Mouse (Mus musculus) intestine, postnatal 0 days (tissue): ENCODE measurements around the gene Zdhhc19. TPM values are rescaled to one million over a fixed set of nuclear protein-coding genes. Genes with fewer than 3 reads are reported as not detected.

Experiments
- ATAC-seq: fragments of 200-750 bp; cut with Nextera tagmentation; 2 replicates; pipeline ENCODE4 v1.8.0; 2017; ENCODE audit warnings: mild to moderate bottlenecking, moderate TSS enrichment, moderate library complexity
- H3K27ac ChIP-seq: fragments of 300-500 bp; sonication (generic); 2 replicates; pipeline ENCODE4 v1.5.1; 2014; ENCODE audit warnings: mild to moderate bottlenecking, low read depth, low read length, moderate library complexity
- H3K27me3 ChIP-seq: fragments of 300-500 bp; sonication (generic); replicated peaks from 2 replicates; pipeline ENCODE4 v1.6.1; 2014; ENCODE audit warnings: low read length, mixed read lengths; ENCODE audit not compliant: control insufficient read depth, insufficient read depth
- H3K36me3 ChIP-seq: fragments of 300-500 bp; sonication (generic); 2 replicates; pipeline ENCODE4 v1.6.1; 2014; ENCODE audit warnings: mild to moderate bottlenecking, moderate library complexity; ENCODE audit not compliant: control insufficient read depth, insufficient read depth
- H3K4me1 ChIP-seq: fragments of 300-500 bp; sonication (generic); replicated peaks from 2 replicates; pipeline ENCODE4 v1.6.1; 2014; ENCODE audit warnings: antibody characterized with exemption, low read length, mixed read lengths; ENCODE audit not compliant: control insufficient read depth, insufficient read depth
- H3K4me2 ChIP-seq: fragments of 300-500 bp; sonication (generic); replicated peaks from 2 replicates; pipeline ENCODE4 v1.6.1; 2014; ENCODE audit warnings: low read depth, mild to moderate bottlenecking, moderate library complexity
- H3K4me3 ChIP-seq: fragments of 300-500 bp; sonication (generic); 2 replicates; pipeline ENCODE4 v1.5.1; 2014; ENCODE audit warnings: low read depth, low read length
- H3K9ac ChIP-seq: fragments of 300-500 bp; sonication (generic); 2 replicates; pipeline ENCODE4 v1.6.1; 2014; ENCODE audit warnings: mild to moderate bottlenecking, low read depth, low read length
- H3K9me3 ChIP-seq: fragments of 300-500 bp; sonication (generic); 2 replicates; pipeline ENCODE4 v1.6.1; 2016; ENCODE audit warnings: mixed run types; ENCODE audit not compliant: control insufficient read depth
- CTCF ChIP-seq: sonication (generic); IDR thresholded peaks from 2 replicates; pipeline ENCODE4 v1.5.1; 2016; ENCODE audit warnings: low read depth, mild to moderate bottlenecking, control low read depth, antibody characterized with exemption, moderate library complexity
- WGBS: fragments of 180-500 bp; shearing (Covaris S2); extraction: QIAGEN DNeasy Blood & Tissue Kit; methylation state at CpG from one replicate; pipeline ENCODE4 v1.1.7; 2014; 5-methylcytosine and 5-hydroxymethylcytosine counted together
- polyA plus RNA-seq: library from polyadenylated mRNA; unstranded; fragments of >200 nt; fragmentation: Nextera tagmentation; extraction: Ambion mirVana; gene quantifications from 2 replicates; pipeline ENCODE4 v1.2.1, GENCODE M21; 2015

Zdhhc19 gene
- polyA plus RNA-seq, 1 experiment from 2014 or later = 3.8 TPM

DNA sequence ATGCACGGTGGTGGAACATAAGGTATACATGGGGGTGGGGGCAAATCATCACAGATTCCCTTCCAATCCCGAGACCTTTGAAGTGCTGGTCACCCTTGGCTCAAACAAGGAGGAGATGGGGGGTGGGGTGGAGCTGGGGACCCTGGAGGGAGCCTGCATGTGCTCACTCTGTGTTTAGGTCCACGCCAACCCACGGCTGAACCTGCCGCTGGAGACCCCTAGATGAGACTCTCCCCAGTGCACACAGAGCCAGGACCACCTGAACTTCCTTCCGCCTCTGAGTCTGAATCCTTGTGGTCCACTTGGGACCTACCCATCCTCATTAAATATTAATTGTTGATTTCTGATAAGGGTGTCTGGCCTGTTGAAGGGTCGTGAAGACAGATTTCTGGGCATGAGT, 10.8 kb downstream of the Zdhhc19 start:
- ATAC-seq = no peak
- WGBS = 84% methylated on average over 7 of the region's 7 CpGs
- H3K4me2 ChIP-seq = no peak overlapping the region

DNA sequence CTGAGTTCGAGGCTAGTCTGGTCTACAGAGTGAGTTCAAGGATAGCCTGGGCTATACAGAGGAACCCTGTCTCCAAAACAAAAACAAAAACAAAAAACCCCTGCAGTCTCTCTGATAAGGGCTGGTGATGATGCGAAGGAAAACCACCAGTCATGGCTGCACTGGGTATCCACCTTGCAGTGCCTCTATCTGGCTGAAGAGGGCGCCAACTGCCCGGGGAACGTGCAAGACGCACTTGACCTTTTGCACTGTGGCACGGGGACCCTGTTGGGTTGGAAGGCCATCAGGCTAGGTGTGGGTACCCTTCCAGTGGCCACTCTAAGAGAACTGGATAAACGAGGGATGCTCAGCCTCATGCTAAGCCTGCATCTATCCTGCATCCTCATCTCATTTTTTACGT, 11.3 kb downstream of the Zdhhc19 start:
- H3K4me3 ChIP-seq = no peak overlapping the region
- H3K27me3 ChIP-seq = no peaks in the 10 kb centered on the region
- H3K4me2 ChIP-seq = no peak overlapping the region
- no peak overlapping the region for H3K9ac ChIP-seq
- WGBS = 21% methylated on average over 9 of the region's 9 CpGs
- no peak for ATAC-seq
- peak; percentile 91 for TF ChIP-seq CTCF
- H3K27ac ChIP-seq = no peak overlapping the region
- no peaks in the 10 kb centered on the region for H3K9me3 ChIP-seq
- no peaks in the 10 kb centered on the region for H3K36me3 ChIP-seq
- peaks cover 18% of the 10 kb centered on the region; the same call in 1 of the 2 replicates for H3K4me1 ChIP-seq

More for the DNA sequence above, 10.8 kb downstream of the Zdhhc19 start:
- H3K9me3 ChIP-seq = no peaks in the 10 kb centered on the region
- peaks cover 18% of the 10 kb centered on the region; the same call in 1 of the 2 replicates for H3K4me1 ChIP-seq
- H3K4me3 ChIP-seq = no peak overlapping the region
- H3K27ac ChIP-seq = no peak overlapping the region
- no peaks in the 10 kb centered on the region for H3K27me3 ChIP-seq
- no peaks in the 10 kb centered on the region for H3K36me3 ChIP-seq
- no peak overlapping the region for H3K9ac ChIP-seq
- no peak for TF ChIP-seq CTCF

DNA sequence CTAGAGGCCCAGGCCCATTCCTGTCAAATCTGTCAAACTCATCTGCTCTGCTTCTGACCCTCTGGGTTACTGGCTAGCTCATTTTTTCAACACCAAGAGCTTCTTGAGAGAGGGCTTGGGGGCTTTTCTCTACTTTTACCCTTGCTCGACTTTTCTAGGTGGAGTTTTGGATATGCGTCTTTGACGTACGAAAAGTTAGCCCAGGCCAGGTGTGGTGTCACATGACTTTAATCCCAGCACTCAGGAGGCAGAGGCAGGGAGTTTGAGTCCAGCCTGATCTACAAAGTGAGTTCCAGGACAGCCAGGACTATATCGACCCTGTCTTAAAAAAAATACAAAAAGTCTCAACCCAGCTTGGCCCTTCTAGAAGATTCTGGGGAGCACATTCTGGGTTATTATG, 12.0 kb downstream of the Zdhhc19 start:
- no peak for ATAC-seq
- TF ChIP-seq CTCF = no peak
- Histone ChIP-seq H3K27ac (no peak overlapping the region), H3K36me3 (no peaks in the 10 kb centered on the region), H3K4me3 (no peak overlapping the region), H3K4me1 (peaks cover 19% of the 10 kb centered on the region; the same call in 1 of the 2 replicates), H3K9ac (no peak overlapping the region), H3K9me3 (no peaks in the 10 kb centered on the region), H3K4me2 (no peak overlapping the region), H3K27me3 (no peaks in the 10 kb centered on the region)
- 46% methylated on average over 5 of the region's 5 CpGs for WGBS

DNA sequence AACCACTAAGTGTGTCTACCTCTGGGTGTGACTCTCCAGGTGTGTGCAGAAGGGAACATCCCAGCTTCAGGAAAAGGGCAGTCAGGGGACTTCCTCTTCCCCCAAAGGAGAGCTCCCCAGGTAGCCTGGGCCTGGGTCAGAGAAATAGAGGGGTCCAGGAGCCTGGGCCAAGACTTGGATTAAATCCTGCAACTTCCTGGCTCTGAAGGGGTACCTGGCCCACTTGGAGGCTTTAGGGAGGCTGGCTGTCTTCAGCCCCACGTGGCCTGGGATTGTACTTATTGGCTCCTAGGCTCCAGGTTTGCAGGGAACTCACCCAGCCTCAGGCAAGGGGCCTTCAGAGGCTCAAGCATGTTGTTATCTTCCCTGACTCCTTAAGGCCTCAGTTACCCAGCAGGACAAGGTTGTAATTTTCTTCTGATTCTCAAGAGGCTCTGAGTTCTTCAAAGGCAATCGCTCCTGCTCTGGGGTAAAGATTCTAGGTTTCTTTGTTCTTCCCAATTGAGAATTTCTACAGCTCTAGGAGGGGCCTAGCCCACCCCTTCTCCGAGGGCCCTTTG, 12.5 kb downstream of the Zdhhc19 start:
- Histone ChIP-seq H3K4me2 (0 out of 2 replicates have a peak overlapping the region, but pooled peaks have one; percentile 33), H3K27me3 (no peaks in the 10 kb centered on the region), H3K36me3 (no peaks in the 10 kb centered on the region), H3K9me3 (no peaks in the 10 kb centered on the region), H3K9ac (no peak overlapping the region), H3K4me3 (no peak overlapping the region), H3K4me1 (peaks cover 20% of the 10 kb centered on the region; the same call in 1 of the 2 replicates), H3K27ac (no peak overlapping the region; the same call in 1 of the 2 replicates)
- WGBS = 23% methylated on average over 3 of the region's 3 CpGs
- TF ChIP-seq CTCF = no peak
- no peak for ATAC-seq

DNA sequence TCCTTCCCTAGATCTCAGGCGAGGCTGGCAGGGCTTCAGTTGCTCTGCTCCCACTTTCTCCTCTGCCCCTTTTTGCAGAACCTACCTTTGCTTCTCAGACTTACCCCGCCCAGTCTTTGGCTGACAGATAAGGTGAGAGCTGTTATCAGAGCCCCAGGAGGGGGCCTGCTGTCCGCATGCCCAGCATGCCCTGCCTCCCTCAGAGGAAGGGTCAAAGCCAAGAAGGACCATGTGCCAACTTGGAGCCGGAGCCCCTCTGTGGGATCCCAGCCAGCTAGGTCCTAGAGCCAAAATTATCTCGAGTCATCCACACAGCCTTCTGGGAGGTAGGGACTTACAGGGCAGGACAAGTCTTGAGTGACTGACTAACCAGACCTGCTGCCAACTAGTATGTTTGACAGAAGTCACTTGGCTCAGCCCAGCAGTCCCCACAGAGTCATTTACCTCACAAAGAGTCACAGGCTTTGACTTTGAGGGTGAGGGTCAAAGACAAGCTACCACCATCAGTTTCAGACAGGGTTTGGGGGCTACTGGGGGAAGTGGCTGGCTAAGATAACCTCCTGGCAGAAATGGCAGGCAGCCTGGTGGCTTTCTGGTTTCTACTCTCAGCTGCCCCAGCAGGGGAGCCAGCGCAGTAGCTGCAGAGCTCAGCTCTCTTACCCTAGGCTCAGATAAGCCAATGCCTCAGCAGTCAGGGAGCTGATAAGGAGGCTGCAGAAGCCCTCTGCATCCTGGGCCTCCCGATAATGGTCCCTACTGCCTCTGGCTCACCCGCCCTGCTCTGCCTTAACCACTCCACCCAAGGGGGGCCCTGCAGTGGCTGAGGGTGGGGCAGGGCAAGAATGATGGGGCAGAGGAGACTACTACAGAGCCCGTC, 13.2 kb downstream of the Zdhhc19 start:
- Histone ChIP-seq H3K36me3 (no peaks in the 10 kb centered on the region), H3K4me1 (peaks cover 19% of the 10 kb centered on the region; the same call in 1 of the 2 replicates), H3K27ac (peak overlapping the region; percentile 50), H3K9ac (no peak overlapping the region), H3K9me3 (no peaks in the 10 kb centered on the region), H3K4me3 (no peak overlapping the region), H3K27me3 (no peaks in the 10 kb centered on the region), H3K4me2 (peak overlapping the region; percentile 33; the same call in 1 of the 2 replicates)
- peak; percentile 62 for ATAC-seq
- WGBS = 25% methylated on average over 9 of the region's 9 CpGs
- TF ChIP-seq CTCF = peak; percentile 59

DNA sequence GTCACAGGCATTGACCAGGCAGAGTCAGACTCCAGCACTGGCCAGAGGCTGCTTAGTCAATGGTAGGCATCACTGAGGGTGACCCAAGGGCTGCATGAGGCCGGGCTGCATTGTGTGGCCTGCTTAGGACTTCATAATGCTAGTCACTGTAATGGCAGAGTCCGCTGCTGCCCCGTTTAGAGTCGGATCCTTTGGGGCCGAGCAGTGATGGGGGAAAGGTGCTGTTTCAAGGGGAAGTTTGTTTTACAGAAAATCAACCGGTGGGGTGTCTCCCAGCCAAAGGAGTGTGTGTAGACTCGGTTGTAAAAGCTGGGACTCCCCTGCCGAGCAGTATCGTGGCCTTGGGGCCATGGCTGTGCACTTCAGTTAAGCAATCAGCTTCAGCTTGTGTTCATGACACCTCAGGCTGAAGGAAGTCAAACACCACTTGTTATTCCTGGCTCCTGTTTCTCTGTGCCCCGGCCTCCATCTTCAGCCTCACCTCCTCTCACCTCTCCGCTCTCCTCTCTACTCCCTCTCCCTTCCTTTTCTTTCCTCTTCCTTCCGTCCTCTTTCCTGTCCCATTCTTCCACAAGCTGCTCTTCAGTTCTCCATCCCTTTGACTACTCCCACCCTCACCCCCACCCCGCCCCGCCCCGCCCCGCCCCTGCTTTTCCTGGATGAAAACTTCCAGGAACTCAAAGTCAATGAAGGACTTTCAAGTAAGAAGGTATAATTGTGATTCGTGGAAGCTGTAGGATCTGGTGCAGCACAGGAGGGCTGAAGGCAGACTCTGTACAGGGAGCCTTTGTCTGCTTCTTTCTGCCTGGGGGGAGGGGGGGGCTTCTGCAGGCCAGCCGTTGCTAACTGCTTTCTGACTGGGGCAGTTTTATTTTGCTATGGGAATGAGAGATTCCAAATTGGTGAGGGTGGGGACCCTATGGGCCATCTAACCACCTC, 14.6 kb downstream of the Zdhhc19 start:
- Histone ChIP-seq H3K27ac (no peak overlapping the region), H3K4me3 (no peak overlapping the region), H3K27me3 (no peaks in the 10 kb centered on the region), H3K4me2 (no peak overlapping the region), H3K9me3 (no peaks in the 10 kb centered on the region), H3K4me1 (peaks cover 19% of the 10 kb centered on the region; the same call in 1 of the 2 replicates), H3K9ac (no peak overlapping the region), H3K36me3 (no peaks in the 10 kb centered on the region)
- no peak for TF ChIP-seq CTCF
- WGBS = 47% methylated on average over 18 of the region's 18 CpGs
- ATAC-seq = no peak
